Mouse (Mus musculus): Measurements from ENCODE around the gene Sprn.
A peak's percentile ranks its signal among the peaks of the same experiment; 100 is the strongest.

Sprn gene

DNA sequence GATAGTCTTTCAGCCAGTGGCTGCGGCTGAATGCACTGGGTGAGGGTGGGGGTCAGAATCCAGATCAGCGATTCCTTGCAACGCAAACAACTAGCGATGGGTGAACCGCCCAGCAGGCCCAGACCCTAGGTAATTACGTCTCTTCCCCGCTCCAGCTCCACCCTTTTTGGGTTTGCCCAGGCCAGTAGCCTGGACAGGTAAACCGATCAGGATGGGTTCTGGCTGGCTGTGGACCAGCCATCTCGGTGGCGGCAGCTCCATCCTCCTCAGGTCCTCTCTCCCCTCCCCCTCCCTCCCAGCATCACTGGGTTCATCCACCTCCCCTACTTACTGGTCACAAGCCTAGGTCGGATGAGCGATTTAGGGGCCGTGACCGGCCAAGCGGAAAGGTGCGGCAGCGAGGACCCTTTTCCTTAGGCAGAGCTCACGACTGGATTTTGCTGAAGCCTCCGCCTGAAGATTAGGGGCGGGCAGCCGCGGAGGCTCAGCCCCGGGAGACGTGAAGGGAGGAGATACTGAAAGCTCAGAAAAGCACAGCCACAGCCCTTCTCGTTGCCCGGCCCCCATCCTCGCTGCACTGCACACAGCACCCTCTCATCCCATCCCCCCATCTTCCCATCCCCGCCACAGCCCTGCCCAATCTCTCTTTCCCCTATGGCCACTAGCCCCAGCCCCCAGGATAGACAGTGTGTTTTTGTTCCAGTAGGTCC is at the start of gene Sprn:
Gene Sprn, minus strand, starts transcription at position 660 of the 710 bp plus-strand sequence.
- DNase-seq (ENCODE audit: low read depth), result no peak

DNA sequence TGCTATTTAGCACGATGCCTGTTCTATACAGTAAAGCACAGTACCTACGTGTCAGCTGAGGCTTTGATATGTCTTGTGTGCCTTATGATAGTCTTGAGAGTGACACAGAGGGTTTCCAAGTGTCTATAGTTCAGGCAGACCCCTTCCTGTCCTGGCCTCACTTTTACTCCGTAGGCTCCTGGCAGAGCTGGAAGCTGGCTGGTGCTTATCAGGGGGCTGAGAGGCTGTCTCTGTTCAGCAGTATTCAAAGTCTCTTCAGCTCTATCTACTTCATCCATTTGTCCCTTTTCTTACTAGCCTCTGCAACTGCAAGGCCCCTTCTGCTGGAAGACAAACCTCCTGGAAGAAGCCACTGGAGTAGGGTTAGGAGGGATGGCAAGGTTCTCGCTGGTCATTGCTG is 46.4 kb upstream of the Sprn start:
- DNase-seq (ENCODE audit: low read depth), result no peak

DNA sequence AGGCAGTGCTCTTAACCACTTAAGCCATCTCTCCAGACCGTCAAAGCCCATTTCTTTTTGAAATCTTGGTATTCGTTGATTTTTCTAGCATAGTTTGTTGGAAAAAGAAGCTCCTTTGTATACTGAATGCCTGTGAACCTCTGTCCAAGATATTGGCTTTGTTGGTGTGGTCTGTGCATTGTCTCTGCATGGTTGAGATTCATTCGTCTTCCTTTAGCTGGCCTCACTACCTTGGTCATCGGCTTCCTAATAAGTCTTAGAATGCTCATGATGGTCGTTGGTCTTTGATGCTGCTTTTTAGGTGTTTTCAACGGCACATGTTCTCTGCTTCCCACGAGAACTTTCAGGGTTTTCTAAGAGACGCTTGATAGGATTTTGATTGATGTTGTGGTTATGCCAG is 41.3 kb upstream of the Sprn start:
- no peak for DNase-seq (ENCODE audit: low read depth)

DNA sequence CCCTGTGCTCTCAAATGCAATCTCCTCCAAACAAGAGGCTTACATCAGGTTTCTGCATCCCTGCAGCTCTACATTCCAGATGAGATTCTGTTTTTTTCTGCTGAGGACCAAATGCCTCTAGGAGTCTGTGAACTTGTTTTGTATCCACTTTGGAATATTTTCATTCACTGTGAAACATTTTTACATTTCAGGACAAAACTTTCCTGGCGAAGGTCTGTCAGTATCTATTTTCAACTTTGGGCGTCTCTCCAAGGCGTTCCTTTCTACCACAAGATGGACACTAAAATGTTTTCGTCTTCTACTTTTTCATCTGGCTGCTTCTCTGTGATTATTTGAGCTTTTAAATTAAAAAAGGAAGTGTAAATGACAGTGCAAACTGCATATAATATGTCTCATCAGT is 39.4 kb upstream of the Sprn start:
- no peak for DNase-seq (ENCODE audit: low read depth)

DNA sequence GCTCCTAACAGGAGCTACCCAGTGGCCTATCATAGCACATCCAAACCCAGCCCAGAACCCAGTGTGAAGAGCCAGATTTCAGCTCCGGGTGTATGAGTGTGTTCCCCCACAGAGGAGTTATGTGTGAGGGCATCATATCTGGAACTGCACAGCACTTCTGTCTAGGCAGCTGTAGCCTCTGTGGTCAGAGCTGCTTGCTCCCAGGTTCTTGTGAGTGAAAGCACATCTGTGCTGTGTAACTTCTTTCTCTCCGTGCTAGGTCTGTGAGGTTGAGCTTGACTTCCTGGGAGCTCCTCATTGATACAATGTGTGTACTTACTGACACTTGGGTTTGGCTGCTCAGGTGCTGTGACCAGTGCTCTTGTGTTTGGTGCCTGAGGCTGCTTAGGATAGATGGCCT is 38.2 kb upstream of the Sprn start:
- no peak for DNase-seq (ENCODE audit: low read depth)

DNA sequence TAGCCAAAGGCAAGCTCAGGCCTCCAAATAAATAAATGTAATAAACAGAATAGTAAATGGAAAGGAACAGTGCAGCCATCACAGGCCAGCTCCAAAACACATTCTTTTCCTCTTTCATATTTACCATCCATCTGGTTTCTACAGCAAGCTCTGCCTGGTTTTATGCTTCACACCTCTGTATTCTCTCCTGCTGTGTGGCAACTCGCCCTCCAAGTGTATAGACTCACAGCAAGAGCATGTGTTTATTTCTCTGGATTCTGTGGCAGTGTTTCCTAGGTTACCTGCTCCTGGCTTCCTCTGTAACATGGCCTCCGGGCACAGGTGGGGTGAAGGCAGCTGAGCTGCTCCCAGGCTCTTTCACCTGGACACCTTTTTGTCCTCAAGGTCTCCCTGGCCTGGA is 37.8 kb upstream of the Sprn start:
- DNase-seq (ENCODE audit: low read depth), result no peak

DNA sequence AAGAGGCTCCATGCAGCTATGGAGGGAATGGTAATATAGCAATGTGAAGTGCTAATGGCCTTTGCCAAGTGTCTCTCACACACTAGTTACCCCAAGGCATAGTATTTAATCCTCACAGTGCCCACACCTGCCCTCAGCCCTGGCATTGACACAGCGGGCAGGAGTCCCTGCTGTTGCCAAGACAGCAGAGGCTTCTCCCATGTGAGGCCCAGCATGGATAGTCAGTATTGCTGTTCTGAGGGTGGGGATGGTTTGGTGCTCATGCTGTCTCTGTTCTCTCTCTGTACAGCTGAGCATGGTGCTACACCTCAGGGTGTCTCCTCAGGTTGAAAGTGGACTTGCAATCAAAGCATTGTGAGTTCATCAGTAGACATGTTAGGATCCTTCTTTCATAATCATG is 35.8 kb upstream of the Sprn start:
- DNase-seq (ENCODE audit: low read depth), result no peak

DNA sequence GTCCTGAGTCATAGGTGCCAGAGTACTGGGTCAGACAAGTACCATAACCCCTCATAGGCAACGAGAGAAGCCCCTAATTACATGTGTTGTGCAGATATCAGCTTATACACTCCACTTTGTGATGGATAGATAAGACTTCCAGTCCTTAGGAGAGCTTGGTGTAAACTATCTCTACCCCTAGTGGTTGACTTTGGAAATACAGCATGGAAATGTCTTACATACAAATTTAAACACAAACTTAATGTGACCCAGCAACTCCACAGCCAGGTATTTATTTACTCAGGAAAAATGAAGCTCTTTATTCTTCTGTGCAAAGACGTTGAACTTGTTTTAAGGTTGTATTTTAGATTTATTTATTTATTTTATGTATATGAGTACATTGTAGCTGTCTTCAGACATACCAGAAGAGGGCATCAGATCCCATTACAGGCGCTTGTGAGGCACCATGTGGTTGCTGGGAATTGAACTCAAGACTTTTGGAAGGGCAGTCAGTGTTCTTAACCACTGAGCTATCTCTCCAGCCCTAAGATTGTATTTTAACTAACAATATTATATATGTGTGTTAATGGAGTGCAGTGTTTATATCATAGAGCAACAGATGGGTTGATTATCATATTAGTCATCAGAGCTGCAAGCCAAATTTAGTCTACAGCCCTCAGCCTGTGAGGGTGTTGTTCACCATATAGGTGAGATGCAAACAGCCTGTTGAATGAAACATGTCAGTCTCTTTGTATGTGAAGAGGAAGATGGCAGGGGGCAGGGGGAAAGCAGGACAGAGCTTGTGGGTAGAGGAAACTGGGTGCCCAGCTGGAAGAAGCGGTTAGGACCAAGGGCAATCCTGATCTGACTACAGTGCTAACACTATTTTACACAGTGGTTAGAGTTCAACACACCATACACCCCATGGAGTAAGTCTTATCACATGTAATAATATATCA is 34.0 kb upstream of the Sprn start:
- DNase-seq (ENCODE audit: low read depth), result peak; percentile 49

DNA sequence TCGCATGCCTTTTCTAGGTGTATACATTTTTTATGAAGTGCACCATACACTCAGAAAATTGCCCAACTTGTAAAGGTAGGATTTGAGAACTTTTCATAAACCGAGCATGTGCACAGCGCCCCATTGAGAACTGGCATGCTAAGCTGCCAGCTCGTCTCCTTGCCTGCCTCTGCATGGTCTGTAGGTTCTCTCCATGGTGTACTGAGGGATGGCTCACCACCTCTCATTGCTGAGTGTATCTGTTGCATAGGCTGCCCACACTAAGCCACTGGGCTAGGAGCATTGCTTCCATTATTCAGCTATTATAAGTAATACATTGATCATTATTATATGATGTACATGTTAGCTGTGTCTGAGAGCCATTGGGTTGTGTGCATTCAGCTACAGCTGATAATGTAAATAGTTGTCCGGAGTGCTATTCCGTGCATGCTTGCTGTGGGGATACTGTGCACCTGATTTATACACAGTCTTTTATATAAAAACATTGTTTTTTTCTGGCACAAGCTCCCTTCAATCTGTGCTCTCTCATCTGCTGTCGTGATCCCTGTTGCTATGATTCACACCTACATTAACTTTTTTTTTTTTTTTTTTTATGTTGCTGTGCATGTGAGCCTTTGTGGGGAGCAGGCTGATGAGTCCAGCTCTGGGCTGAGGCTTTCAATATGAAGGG is 33.2 kb upstream of the Sprn start:
- DNase-seq (ENCODE audit: low read depth), result no peak

DNA sequence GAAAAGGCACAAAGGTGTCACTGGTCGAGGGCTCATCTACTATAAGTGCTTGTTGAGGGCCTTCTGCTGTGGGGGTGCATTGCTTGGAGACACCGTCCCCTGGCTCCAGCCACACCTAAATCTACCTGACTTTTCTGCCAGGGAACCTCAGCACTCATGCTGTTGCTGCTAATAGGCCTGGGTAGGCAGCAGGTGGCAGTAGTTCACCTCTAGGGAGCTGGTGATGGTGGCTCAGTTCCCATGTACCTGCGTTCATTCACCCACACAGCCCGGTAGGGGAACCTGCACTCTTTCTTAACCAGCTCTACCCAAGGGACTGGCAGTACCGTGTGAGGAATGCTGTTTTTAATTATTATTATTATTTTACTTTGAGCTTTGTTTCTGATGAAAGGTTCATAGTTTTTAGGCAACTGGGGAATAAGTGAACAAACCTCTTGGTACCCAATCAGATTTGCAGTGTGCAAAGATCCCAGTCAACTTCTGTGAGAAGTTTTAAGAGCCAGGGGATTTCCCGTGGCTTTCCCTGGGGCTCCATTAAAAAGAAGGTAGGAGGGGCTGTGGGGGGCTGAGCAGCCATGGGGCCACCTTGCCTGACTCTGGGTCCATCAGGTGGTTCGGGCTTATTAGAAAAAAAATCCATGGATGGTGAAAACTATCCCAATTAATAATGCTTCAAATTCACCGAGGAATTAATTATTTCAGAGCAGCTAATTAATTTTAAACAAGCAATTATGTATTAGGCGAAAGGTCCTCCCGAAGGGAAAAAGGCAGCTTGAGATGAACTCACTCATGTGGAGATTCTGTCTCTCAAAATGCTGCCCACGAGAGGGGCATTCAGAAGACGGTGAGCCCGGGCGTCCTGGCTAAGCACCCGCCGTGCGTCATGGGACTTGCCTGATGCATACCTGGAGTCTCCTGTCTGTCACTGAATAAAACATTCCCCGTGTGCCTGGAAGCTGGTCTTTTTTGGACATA is 32.3 kb upstream of the Sprn start:
- peak; percentile 12 for DNase-seq (ENCODE audit: low read depth)

DNA sequence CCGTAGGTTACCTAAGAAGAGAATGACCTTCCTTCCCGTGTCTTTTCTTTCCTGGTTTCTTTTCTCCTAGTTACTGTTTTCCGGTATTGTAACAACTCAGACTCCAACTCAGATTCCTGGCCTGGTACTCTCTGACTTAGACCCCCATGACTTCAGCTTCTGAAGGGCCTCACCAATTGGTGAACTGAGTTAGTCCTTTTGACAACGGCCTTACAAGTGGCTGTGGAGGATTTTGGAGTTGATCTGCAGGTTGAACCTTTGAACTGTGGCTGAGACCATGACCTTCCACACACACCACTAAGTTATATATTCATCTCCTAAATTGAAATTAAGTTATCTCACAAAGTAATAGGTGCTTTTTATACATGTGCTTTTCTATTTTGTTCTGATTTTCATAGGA is 29.5 kb upstream of the Sprn start:
- no peak for DNase-seq (ENCODE audit: low read depth)

DNA sequence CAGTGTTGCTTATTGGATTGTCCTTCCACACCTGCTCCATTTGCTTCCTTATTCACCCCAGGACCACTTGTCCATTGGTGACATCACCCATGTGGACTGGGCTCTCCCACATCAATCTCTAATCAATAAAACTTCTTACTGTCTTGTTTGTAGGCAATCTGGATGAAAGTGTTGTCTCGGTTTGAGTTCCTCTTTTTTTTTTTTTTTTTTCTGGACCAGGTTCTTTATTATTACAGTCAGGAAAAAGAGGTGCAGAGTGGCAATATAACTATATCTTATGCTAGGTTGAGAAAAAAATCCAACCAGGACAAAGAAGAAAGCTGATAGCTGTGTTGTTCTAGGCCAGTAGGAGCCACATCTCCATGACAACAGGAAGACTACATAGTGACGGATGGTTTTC is 26.0 kb upstream of the Sprn start:
- DNase-seq (ENCODE audit: low read depth), result no peak

DNA sequence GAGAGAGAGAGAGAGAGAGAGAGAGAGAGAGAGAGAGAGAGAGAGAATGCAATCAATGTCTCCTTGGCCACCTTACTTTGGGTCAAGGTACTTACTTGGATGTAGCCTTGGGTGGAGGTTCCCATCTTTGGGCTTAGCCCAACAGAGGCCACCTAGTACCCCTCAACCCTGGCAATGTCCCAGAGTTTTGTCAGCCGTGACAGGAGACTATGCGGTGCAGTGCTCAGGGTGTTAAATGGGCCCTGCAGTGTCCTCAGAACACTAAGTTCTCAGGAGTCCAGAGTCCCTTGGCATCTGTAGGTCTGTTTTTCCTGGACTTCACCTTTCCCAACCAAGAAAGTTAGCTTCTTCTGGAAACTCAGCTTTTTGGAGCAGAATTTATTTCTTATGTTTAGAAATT is 24.5 kb upstream of the Sprn start:
- DNase-seq (ENCODE audit: low read depth), result no peak

DNA sequence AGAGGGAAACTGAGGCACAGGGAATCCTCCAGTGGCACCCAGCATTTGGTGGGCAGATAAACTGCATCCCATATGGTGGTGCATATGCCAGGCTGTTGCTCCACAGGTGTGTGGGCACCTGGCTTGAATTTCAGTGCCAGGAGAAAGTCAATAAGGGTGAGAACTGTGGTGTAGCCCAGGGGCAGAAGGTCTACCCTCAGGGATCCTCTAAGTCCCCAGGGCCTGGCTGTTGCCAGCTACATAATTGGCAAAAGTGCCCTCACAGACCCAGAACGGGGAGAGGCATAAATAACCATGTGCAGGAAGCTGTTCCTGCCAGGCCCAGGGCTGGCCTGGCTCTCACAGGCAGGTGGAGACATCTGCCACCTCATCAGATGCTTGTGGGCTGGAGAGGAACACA is 18.3 kb upstream of the Sprn start, which contains the start of gene Olfr523:
Gene Olfr523, plus strand, starts transcription at position 282 of the 400 bp plus-strand sequence.
- DNase-seq (ENCODE audit: low read depth), result no peak

DNA sequence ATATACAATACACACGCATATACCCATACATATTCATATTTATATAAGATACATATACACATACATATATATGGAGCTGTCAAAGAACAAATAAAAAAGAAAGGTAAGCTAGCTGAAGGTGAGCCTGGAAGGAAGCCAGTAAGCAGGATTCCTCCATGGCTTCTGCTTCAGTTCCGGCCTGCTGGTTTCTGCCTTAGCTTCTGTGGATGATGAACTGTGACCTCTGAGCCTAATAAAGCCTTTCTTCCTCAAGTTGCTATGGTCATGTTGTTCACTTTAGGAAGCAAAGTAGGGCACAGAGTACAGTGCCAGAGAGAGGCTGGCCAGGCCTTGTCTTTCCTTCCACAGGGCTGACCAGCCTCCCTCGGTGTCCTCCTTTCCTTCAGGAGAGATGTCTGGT is 16.2 kb upstream of the Sprn start:
- no peak for DNase-seq (ENCODE audit: low read depth)

DNA sequence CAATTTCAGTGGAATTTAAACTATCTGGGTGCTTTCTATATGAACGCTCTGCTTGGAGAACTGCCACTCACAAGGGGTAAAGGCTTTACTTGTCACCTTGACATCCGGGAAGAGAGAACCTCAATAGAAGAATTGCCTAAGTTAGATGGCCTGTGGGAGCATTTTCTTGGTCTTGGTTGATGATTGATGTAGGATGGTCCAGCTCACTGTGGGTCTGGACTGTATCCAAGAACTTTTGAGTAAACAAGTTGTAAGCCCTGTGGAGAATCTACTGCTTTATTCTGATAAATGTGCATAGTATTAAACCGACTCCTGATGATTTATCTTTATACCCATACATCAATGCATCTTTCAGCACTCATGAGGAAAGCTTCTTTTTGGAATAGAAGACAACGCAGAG is 14.7 kb upstream of the Sprn start:
- no peak for DNase-seq (ENCODE audit: low read depth)

DNA sequence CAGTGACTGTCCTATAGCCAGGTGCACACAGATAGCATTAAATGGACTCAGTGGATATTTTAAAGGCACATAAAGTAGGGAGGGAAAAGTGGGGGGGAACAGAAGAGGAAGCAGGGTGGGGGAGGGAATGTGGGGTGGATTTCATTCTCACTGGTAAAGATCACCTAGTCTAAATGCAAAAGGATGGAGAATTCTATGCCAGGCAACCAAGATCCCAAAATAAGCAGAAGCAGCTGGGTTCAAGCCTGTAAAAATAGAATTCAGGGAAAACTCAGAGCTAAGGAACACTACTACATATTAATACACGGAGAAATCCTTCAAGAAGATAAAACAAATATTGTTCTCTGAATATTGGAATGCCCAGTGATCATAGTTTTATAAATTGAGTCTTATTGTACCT is 13.3 kb upstream of the Sprn start:
- DNase-seq (ENCODE audit: low read depth), result no peak

DNA sequence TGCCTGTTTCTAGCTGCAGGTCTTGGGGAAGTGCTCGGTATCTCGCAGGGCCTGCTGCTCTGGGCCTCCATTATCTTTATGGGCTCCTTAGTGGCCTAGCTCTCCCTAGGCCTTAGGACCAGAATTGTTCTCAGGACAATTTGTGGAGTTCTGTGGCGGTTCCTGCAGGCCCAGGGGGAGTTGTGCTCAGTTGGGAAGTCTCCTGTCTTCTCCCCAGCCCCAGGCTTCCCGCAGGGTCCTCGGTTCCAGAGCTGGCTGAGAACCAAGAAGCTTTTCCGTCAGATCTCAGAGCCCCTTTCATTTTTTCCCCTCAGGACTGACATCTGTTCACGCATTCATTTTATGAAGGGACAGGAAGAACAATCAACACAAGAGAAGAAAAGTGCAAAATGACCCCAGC is 10.0 kb upstream of the Sprn start, which contains the start of gene Olfr522:
Gene Olfr522, minus strand, starts transcription at position 101 of the 400 bp plus-strand sequence.
- DNase-seq (ENCODE audit: low read depth), result no peak

DNA sequence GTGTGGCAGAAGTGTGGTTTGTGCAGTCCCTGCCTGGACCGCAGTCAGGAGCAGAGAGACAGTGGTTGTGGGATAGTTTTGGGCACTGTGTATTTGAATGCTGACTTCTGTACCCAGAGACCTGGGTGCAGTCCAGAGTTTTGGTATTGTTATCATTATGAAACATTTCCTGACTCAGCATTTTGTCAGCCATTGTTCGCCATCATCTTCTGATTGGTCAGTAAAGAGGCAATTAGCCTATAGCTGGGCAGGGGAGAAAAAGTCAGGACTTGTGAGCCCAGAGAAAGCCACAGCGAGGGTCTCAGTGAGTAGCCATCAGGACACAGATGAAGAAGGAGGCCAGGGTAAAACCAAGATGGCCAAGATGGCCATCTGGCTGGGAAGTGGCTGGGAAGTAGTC is 5.7 kb upstream of the Sprn start:
- DNase-seq (ENCODE audit: low read depth), result no peak

DNA sequence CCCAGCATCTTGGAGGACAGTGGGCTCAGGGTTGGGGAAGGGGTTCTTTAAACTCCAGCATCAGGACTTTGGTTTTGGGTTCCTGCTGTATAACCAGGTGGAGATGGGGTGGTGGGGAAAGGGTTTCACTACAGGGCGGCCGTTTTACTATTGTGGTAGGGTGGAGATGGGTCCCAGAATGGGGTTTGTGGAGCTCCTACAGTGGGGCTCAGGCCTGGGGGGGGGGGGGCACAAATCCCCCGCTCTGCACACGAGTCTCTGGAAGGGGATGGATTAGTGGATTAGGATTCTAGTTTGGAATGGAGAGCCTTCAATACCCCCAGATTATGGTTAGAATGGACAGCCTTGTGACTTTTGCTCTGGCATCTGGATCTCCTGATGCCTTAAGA is 854 bp downstream of the Sprn start:
- no peak for DNase-seq (ENCODE audit: low read depth)

DNA sequence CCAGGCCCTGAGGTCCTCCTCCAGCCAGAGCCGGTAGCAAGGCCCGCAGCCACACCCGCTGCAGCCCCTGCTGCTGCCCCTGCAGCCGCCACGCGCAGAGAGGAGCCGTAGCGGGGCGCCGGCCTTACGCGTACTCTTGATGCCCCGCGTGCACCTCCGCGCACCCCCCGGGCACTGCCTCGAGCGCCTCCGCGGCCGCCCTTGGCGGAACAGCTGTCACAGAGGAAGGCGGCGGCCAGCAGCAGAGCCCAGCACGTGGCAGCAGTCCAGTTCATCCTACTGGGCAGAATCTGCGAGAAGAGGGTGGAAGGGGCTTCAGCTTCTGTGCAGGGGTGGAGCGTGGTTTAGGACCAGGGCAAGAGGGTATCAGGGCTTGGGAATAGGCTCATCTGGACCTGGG is 1.3 kb downstream of the Sprn start:
- DNase-seq (ENCODE audit: low read depth), result no peak

DNA sequence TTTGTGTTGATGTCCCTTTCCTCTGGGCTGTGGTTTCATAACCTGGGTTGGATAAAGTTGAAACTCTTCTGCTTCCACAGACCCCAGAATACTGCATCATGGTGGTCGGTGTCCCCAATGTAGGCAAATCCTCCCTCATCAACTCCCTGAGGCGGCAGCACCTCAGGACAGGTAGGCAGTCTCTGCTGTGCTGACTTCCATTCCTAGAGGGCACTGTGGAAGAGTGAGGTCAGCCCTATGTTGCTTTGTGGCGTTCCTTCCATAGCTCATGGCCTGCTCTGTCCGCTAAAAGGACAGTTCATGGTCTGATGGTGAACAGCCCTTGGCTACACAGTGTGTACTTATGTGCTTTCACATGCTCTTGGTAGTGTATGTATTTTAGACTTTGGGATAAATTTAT is 10.1 kb downstream of the Sprn start:
- no peak for DNase-seq (ENCODE audit: low read depth)

Measured in c-Kit-positive CD71-negative TER-119-negative erythroid progenitor cells, embryonic 14.5 days (primary cell).